Mouse (Mus musculus) ES-E14 (cell line): ENCODE results near the gene Hs2st1. TPM values are rescaled to one million over a fixed set of nuclear protein-coding genes. Genes with fewer than 3 reads are reported as not detected.

Experiments
- DNase-seq: peaks from one replicate; pipeline ENCODE4 v3.0.0-alpha.2; 2013; ENCODE audit warnings: low read depth, low spot score
- H3K27ac ChIP-seq: 2 replicates; pipeline ENCODE4 v1.5.1; 2012; ENCODE audit warnings: low read depth, mild to moderate bottlenecking, low read length, moderate library complexity, mixed read lengths; ENCODE audit not compliant: poor library complexity, insufficient read depth, severe bottlenecking
- H3K36me3 ChIP-seq: 2 replicates; pipeline ENCODE4 v1.6.1; 2012; ENCODE audit warnings: mild to moderate bottlenecking, low read length, moderate library complexity, mixed read lengths; ENCODE audit not compliant: control insufficient read depth, poor library complexity, insufficient read depth, severe bottlenecking
- H3K4me1 ChIP-seq, 2 experiments: fragments of 150-350 bp in 1 of 2; sonication (generic) in 1 of 2; 2 replicates each; pipeline ENCODE4 v1.6.1; 2012; ENCODE audit warnings: low read length in 2 of 2, mild to moderate bottlenecking in 1 of 2, mixed read lengths in 1 of 2; ENCODE audit not compliant: control insufficient read depth in 2 of 2, insufficient read depth in 2 of 2, poor library complexity in 1 of 2
- H3K4me3 ChIP-seq, 2 experiments: fragments of 150-350 bp in 1 of 2; sonication (generic) in 1 of 2; 2 replicates each; pipeline ENCODE4 v1.5.1; 2012; ENCODE audit warnings: low read length in 2 of 2, low read depth in 1 of 2, mild to moderate bottlenecking in 1 of 2, mixed read lengths in 1 of 2; ENCODE audit not compliant: insufficient read depth in 1 of 2, poor library complexity in 1 of 2, severe bottlenecking in 1 of 2
- H3K9ac ChIP-seq: 2 replicates; pipeline ENCODE4 v1.6.1; 2012; ENCODE audit warnings: low read depth, mild to moderate bottlenecking, low read length, mixed read lengths; ENCODE audit not compliant: poor library complexity, insufficient read depth, severe bottlenecking
- H3K9me3 ChIP-seq: fragments of 150-350 bp; sonication (generic); 2 replicates; pipeline ENCODE4 v1.6.1; 2012; ENCODE audit warnings: low read depth, mild to moderate bottlenecking, low read length; ENCODE audit not compliant: control insufficient read depth, insufficient read depth
- CHD2 ChIP-seq: IDR thresholded peaks from 2 replicates; pipeline ENCODE4 v1.6.1; 2014; ENCODE audit warnings: mild to moderate bottlenecking, low read depth, low read length, inconsistent platforms
- HCFC1 ChIP-seq: IDR thresholded peaks from 2 replicates; pipeline ENCODE4 v1.6.1; 2012; ENCODE audit warnings: low read length, inconsistent platforms, borderline replicate concordance; ENCODE audit not compliant: insufficient read depth
- MAFK ChIP-seq: IDR thresholded peaks from 2 replicates; pipeline ENCODE4 v1.6.1; 2014; ENCODE audit warnings: mild to moderate bottlenecking, low read depth, low read length, inconsistent platforms; ENCODE audit not compliant: insufficient read depth
- ZC3H11A ChIP-seq: IDR thresholded peaks from 2 replicates; pipeline ENCODE4 v1.6.1; 2012; ENCODE audit warnings: low read depth, mild to moderate bottlenecking, inconsistent platforms, low read length, borderline replicate concordance
- ZNF384 ChIP-seq: IDR thresholded peaks from 2 replicates; pipeline ENCODE4 v1.6.1; 2012; ENCODE audit warnings: low read depth, low read length, inconsistent platforms
- in situ Hi-C, 2 experiments: fragments of 600-800 bp; cut with MboI; formaldehyde crosslinking; loops; one replicate each; pipeline ENCODE4 v1.15.1; 2025; ENCODE audit warnings: low sequenced_read_pairs in 2 of 2, inconsistent platforms in 1 of 2; ENCODE audit not compliant: unreplicated experiment in 2 of 2
- total RNA-seq: library from RNA; depleted of rRNA; stranded (reverse); fragments of 300-350 nt; gene quantifications from 2 replicates; pipeline ENCODE4 v1.2.3, GENCODE M21; 2012

Hs2st1 gene
- total RNA-seq, 1 experiment, result 29.9 TPM

- Histone ChIP-seq H3K4me3 (peak overlapping the region; percentile 26 to 57; a peak in 3 of 4 replicates), H3K27ac (no peak overlapping the region), H3K4me1 (peaks cover 2 to 7% of the 10 kb centered on the region in 2 experiments; a peak in 2 of 4 replicates), H3K9me3 (no peaks in the 10 kb centered on the region), H3K9ac (0 out of 2 replicates have a peak overlapping the region, but pooled peaks have one; percentile 28), H3K36me3 (no peaks in the 10 kb centered on the region)
- TF ChIP-seq ZC3H11A (peak; percentile 47; the same call in 1 of the 2 replicates), CHD2 (no peak)
- DNase-seq, result peak; percentile 72
- in situ Hi-C loops, result no loop called here
These were observed 170.5 kb downstream of the Hs2st1 start for GRCm38 (mm10) chr3:144399358-144400096.

DNA sequence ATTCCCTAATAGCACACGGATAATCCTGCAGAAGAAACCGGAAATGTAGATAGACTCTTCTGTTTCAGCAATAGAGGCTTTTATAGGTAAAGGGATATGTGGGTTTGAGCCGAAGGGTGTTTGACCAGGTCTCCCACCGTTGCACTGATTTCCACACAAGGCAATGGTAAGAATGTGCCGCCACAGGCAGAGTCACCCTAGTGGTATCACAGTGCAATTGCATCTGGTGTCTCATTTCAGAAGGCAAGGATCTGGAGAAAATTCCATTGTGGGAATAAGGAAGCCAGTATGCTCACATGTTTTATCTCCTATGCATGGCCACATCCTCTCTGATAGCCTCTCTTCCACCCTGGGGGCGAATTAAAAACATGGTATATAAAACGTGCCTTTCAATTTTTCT is 171.8 kb downstream of the Hs2st1 start:
- no peak for TF ChIP-seq MAFK
- TF ChIP-seq ZC3H11A, result no peak
- TF ChIP-seq HCFC1, result no peak
- TF ChIP-seq ZNF384, result no peak
- no peak for TF ChIP-seq CHD2
- in situ Hi-C loops, result no loop called here
- Histone ChIP-seq H3K4me3 (no peak overlapping the region), H3K4me1 (peaks cover 2 to 7% of the 10 kb centered on the region in 2 experiments; a peak in 2 of 4 replicates), H3K36me3 (no peaks in the 10 kb centered on the region), H3K27ac (no peak overlapping the region), H3K9ac (no peak overlapping the region), H3K9me3 (no peaks in the 10 kb centered on the region)
- DNase-seq, result peak; percentile 52

DNA sequence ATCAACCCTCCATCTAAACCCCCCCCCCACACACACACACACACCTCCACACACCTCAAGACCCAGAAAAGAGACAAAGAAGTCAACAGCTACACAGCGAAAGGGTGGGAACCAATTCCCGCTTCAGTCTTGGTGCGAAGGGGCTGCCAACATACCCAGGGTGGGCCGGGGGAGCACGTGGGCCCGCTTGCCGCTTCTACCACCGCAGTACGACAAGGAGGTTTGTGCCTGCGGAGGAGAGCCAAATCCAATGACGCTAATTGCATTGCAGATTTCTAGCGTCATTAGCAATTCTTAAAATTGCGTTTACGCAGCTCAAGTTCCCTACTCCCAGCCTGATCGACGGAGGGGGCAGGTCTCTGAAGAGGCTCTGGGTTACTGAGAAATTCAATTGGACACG is 173.5 kb downstream of the Hs2st1 start:
- TF ChIP-seq ZNF384, result no peak
- TF ChIP-seq ZC3H11A, result no peak
- TF ChIP-seq HCFC1, result no peak
- TF ChIP-seq MAFK, result no peak
- TF ChIP-seq CHD2, result no peak
- no peak for DNase-seq

DNA sequence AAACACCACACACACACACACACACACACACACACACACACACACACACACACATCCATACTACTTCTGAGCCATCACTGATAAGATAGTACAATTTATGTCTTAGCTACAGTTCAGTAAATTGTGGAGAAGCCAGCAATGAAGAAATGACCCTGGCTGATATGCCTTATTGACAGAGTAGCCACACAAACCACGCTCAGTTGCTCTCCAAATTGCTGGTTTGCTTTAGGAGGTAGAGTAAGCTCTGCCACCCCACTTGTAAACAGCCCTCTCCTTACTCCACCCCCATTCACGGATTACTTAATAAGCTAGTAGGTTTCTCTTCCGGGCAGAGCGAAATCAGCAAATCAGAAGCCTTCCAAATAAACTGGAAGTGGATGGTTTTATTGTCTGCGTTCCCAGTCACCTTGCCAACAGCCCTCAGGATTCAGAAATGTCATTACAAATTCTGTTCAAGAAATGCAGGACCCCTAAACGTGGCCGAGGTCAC is 175.5 kb downstream of the Hs2st1 start:
- Histone ChIP-seq H3K9ac (no peak overlapping the region), H3K27ac (no peak overlapping the region), H3K4me1 (peaks cover 1 to 6% of the 10 kb centered on the region in 2 experiments; a peak in 2 of 4 replicates), H3K36me3 (no peaks in the 10 kb centered on the region), H3K9me3 (no peaks in the 10 kb centered on the region), H3K4me3 (no peak overlapping the region)
- DNase-seq, result no peak
- in situ Hi-C loops, result no loop called here
- TF ChIP-seq ZNF384 (no peak), HCFC1 (no peak), MAFK (no peak), ZC3H11A (no peak), CHD2 (no peak)

More for the DNA sequence above, 173.5 kb downstream of the Hs2st1 start:
- in situ Hi-C loops, result no loop called here
- H3K9me3 ChIP-seq, result no peaks in the 10 kb centered on the region
- peak overlapping the region in 1 of 2 experiments; percentile 7; a peak in 1 of 4 replicates for H3K4me3 ChIP-seq
- H3K36me3 ChIP-seq, result no peaks in the 10 kb centered on the region
- peaks cover 2 to 7% of the 10 kb centered on the region in 2 experiments; a peak in 2 of 4 replicates for H3K4me1 ChIP-seq
- no peak overlapping the region for H3K27ac ChIP-seq
- no peak overlapping the region for H3K9ac ChIP-seq
